Mouse (Mus musculus) midbrain, embryonic 12.5 days (tissue): Measurements from ENCODE around the gene Fam92b. TPM values are rescaled to one million over a fixed set of nuclear protein-coding genes. Genes with fewer than 3 reads are reported as not detected.

Source experiments
- ATAC-seq: fragments of 200-750 bp; cut with Nextera tagmentation; 2 replicates; pipeline ENCODE4 v1.8.0; 2017; ENCODE audit warnings: low read depth, moderate TSS enrichment, moderate library complexity; ENCODE audit not compliant: low FRiP score
- H3K27ac ChIP-seq: fragments of 300-500 bp; sonication (generic); replicated peaks from 2 replicates; pipeline ENCODE4 v1.5.1; 2016; ENCODE audit warnings: mild to moderate bottlenecking
- H3K27me3 ChIP-seq: fragments of 300-500 bp; sonication (generic); 2 replicates; pipeline ENCODE4 v1.6.1; 2016; ENCODE audit warnings: mild to moderate bottlenecking
- H3K36me3 ChIP-seq: fragments of 300-500 bp; sonication (generic); 2 replicates; pipeline ENCODE4 v1.6.1; 2016
- H3K4me1 ChIP-seq: fragments of 300-500 bp; sonication (generic); 2 replicates; pipeline ENCODE4 v1.6.1; 2016
- H3K4me2 ChIP-seq: fragments of 300-500 bp; sonication (generic); replicated peaks from 2 replicates; pipeline ENCODE4 v1.6.1; 2016; ENCODE audit warnings: mild to moderate bottlenecking, moderate library complexity
- H3K4me3 ChIP-seq: fragments of 300-500 bp; sonication (generic); 2 replicates; pipeline ENCODE4 v1.5.1; 2016; ENCODE audit warnings: mild to moderate bottlenecking
- H3K9ac ChIP-seq: fragments of 300-500 bp; sonication (generic); replicated peaks from 2 replicates; pipeline ENCODE4 v1.6.1; 2016; ENCODE audit warnings: mild to moderate bottlenecking, moderate library complexity
- H3K9me3 ChIP-seq: fragments of 300-500 bp; sonication (generic); 2 replicates; pipeline ENCODE4 v1.6.1; 2016; ENCODE audit warnings: mild to moderate bottlenecking
- WGBS: fragments of 180-500 bp; shearing (Covaris S2); methylation state at CpG from one replicate; pipeline ENCODE4 v1.1.7; 2016; 5-methylcytosine and 5-hydroxymethylcytosine counted together
- polyA plus RNA-seq: library from polyadenylated mRNA; unstranded; fragments of >200 nt; fragmentation: Nextera tagmentation; extraction: Ambion mirVana; gene quantifications from 2 replicates; pipeline ENCODE4 v1.2.1, GENCODE M21; 2016

The Fam92b gene
- polyA plus RNA-seq, 1 experiment from 2014 or later: 1.3 TPM

DNA sequence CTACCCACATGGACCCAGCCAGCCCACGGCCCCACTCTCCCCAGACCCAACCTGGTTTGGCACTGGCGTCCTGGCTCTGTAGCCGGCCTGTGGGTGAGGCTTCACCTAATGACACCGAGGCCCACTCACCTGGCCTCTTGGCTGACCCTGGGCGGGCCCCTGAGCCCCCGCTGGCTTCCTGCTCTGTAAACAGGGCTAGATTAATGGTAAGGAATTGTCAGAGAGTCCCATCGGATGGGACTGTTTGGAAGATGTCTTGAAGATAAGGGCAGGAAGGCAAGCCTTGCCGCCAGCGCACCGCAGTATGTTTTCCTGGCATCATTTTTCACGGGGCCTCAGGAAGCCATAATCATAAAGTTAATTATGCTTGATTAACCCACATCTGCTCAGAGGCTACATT is 30.8 kb upstream of the Fam92b start:
- H3K36me3 ChIP-seq: no peaks in the 10 kb centered on the region
- H3K27me3 ChIP-seq: no peaks in the 10 kb centered on the region
- peaks cover 24% of the 10 kb centered on the region for H3K4me1 ChIP-seq
- no peak overlapping the region for H3K4me2 ChIP-seq
- H3K9ac ChIP-seq: no peak overlapping the region
- no peak overlapping the region for H3K27ac ChIP-seq
- ATAC-seq: no peak
- H3K4me3 ChIP-seq: no peak overlapping the region
- no peaks in the 10 kb centered on the region for H3K9me3 ChIP-seq
- 79% methylated on average over 11 of the region's 11 CpGs for WGBS

DNA sequence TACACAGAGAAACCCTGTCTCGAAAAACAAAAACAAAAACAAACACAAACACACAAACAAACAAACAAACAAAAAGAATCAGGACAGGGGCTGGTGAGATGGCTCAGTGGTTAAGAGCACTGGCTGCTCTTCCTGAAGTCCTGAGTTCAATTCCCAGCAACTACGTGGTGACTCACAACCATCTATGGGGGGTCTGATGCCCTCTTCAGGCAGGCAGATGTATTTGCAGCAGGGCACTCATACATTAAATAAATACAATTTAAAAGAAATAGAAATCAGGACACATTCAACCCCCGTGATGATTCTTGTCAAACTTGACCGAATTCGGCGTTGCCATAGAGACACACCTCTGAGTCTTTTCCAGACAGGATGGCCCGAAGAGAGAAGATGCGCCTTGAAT is 30.1 kb upstream of the Fam92b start:
- Histone ChIP-seq H3K36me3 (no peaks in the 10 kb centered on the region), H3K27ac (no peak overlapping the region), H3K4me3 (no peak overlapping the region), H3K27me3 (no peaks in the 10 kb centered on the region), H3K4me1 (peaks cover 20% of the 10 kb centered on the region), H3K9me3 (no peaks in the 10 kb centered on the region), H3K4me2 (no peak overlapping the region), H3K9ac (no peak overlapping the region)
- 89% methylated on average over 8 of the region's 8 CpGs for WGBS
- no peak for ATAC-seq

DNA sequence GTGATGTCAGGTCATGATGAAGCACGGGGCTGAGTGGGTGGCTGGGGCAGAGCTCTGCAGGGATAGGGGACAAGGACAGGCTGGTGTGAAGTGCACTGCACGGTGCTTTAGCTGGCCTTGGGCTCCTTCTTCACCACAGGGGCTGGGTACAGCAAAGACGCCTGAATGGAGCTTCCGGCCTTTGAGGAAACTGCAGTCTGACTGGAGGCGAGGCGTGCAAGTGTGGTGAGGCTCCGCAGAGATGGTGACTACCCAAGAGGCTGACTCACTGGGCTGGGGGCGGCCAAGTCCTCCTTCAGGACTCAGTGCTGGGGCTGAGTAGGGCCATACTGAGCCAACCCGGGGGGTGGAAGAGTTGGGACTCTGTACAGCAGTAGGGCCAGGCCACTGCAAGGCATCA is 28.6 kb upstream of the Fam92b start:
- H3K27ac ChIP-seq: no peak overlapping the region
- H3K27me3 ChIP-seq: no peaks in the 10 kb centered on the region
- H3K4me3 ChIP-seq: no peak overlapping the region
- no peak overlapping the region for H3K9ac ChIP-seq
- peaks cover 10% of the 10 kb centered on the region for H3K4me1 ChIP-seq
- no peak overlapping the region for H3K4me2 ChIP-seq
- ATAC-seq: no peak
- no peaks in the 10 kb centered on the region for H3K36me3 ChIP-seq
- no peaks in the 10 kb centered on the region for H3K9me3 ChIP-seq
- WGBS: 81% methylated on average over 9 of the region's 9 CpGs

DNA sequence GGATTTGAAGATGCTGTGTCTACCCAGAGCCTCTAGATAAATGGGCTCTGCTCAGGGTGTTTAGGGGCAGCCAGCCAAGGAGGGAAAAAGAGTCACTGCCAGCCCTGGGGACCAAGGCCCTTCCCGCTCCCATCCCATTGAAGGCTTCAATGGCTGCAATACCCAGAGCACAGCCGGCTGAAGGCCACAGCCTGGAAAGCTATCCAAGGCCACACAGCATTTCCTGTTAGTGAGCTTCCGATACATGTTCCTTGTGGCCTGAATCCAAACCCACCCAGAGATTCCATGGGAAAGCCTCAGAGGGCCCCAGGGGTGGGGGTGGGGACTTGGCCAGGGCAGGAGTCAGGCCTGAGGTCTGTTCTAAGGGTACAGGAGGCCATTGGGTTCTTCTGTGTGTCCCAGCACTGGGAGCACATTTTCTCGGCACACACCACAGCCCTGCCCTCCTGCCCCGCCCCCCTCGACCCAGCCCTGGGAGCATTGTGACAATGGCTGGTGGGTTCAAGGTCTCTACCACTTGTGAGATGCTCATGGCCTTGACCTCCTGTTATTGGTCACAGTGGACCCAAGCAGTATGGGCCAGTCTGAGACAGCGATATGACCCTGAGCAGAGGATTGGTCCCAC is 27.6 kb upstream of the Fam92b start:
- Histone ChIP-seq H3K9me3 (peaks cover 2% of the 10 kb centered on the region; the same call in 1 of the 2 replicates), H3K4me3 (no peak overlapping the region), H3K4me2 (no peak overlapping the region), H3K9ac (no peak overlapping the region), H3K27me3 (no peaks in the 10 kb centered on the region), H3K4me1 (0 out of 2 replicates have a peak, but pooled peaks cover under 1% of the 10 kb centered on the region), H3K27ac (no peak overlapping the region), H3K36me3 (no peaks in the 10 kb centered on the region)
- no peak for ATAC-seq
- 72% methylated on average over 7 of the region's 7 CpGs for WGBS

DNA sequence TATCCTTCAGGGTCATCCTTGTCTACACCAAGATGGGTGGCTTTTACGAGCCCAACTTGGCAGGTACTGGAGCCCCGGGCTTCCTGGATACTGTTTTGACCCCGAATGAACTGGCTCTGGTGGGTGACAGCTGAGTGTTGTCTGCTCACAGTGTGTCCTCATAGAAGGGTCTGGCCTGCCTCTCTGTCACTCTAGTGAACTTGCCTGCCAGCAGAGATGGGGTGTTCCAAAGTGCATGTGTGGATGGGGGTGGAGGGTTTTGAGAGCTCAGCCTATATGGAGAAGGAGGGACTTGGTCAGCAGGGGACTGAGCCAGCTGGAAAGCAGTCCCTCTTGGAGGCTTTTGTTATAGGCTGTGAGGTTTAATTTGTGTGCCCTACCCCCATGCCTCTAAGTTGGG is 25.3 kb upstream of the Fam92b start:
- Histone ChIP-seq H3K27ac (no peak overlapping the region), H3K9me3 (peaks cover 5% of the 10 kb centered on the region; the same call in 1 of the 2 replicates), H3K9ac (no peak overlapping the region), H3K27me3 (no peaks in the 10 kb centered on the region), H3K4me2 (no peak overlapping the region), H3K36me3 (no peaks in the 10 kb centered on the region), H3K4me1 (no peaks in the 10 kb centered on the region), H3K4me3 (no peak overlapping the region)
- 75% methylated on average over 3 of the region's 3 CpGs for WGBS
- ATAC-seq: no peak

DNA sequence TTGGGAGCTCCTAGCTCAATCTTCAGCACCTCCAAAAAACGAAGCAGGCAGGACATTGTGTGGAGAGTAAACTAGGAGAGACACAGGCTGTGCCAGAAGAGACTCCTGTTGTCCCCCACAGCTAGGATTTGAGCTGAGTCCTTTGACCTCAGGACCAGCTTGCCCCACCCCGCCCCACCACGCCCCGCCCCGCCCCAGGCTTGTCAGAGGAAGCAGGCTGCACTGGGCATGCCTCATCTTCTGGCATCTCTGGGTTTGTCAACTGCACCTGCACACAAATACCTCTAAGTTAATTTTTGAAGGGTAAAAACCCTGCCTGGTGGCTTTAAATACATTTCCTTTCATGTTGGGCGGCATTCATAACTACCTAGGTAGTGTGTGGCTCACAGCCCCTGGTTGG is 24.1 kb upstream of the Fam92b start:
- no peak overlapping the region for H3K4me2 ChIP-seq
- H3K27me3 ChIP-seq: no peaks in the 10 kb centered on the region
- H3K36me3 ChIP-seq: no peaks in the 10 kb centered on the region
- no peak overlapping the region for H3K9ac ChIP-seq
- ATAC-seq: no peak
- no peaks in the 10 kb centered on the region for H3K4me1 ChIP-seq
- no peak overlapping the region for H3K27ac ChIP-seq
- H3K4me3 ChIP-seq: no peak overlapping the region
- peaks cover 5% of the 10 kb centered on the region; the same call in 1 of the 2 replicates for H3K9me3 ChIP-seq
- 85% methylated on average over 6 of the region's 6 CpGs for WGBS

DNA sequence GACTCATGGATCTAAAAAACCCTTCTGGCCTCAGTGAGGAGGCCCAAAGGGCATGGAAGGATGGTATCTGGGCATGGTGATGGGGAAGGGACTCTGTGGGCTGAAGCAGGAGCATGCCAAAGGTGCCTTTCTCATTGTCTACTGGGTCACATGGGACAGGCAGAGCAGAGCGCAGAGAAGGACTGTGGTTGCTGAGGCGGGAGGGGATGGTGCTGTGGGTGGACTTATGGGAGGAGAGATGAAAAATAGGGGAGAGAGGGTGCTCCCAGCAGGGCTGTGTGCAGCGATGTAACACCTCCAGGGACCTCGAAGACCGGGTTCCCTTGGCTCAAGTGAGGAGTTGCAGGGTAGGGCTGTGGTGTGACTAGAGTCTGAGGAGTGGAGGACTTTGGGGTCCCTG is 14.9 kb upstream of the Fam92b start:
- ATAC-seq: no peak
- H3K36me3 ChIP-seq: no peaks in the 10 kb centered on the region
- no peaks in the 10 kb centered on the region for H3K27me3 ChIP-seq
- no peak overlapping the region for H3K4me3 ChIP-seq
- H3K4me1 ChIP-seq: peaks cover 10% of the 10 kb centered on the region
- H3K27ac ChIP-seq: no peak overlapping the region
- 96% methylated on average over 5 of the region's 5 CpGs for WGBS
- H3K4me2 ChIP-seq: no peak overlapping the region
- no peaks in the 10 kb centered on the region for H3K9me3 ChIP-seq
- no peak overlapping the region for H3K9ac ChIP-seq

DNA sequence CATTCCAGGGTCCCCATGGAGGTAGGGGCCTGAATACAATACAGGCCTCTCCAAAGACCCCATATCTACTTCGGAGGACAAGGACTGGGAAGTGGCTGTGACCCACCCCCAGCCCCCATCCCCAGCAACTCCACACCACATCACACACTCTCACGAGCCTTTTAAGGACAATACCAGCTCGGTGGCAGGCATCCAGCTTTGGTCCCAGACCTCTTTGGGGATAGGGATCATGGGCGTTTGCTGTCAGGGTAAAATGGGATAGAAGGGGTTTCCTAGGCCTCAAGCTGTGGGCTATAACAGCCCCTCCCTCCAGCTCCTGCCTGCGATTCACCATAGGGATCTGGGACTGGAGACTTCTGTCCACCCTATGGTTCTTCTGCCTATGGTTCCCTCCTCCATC is 14.4 kb upstream of the Fam92b start:
- H3K9me3 ChIP-seq: no peaks in the 10 kb centered on the region
- 81% methylated on average over 5 of the region's 5 CpGs for WGBS
- 0 out of 2 replicates have a peak overlapping the region, but pooled peaks have one; percentile 78 for H3K27ac ChIP-seq
- H3K9ac ChIP-seq: no peak overlapping the region
- H3K4me3 ChIP-seq: no peak overlapping the region
- H3K4me1 ChIP-seq: peaks cover 13% of the 10 kb centered on the region
- 0 out of 2 replicates have a peak overlapping the region, but pooled peaks have one; percentile 35 for H3K4me2 ChIP-seq
- H3K27me3 ChIP-seq: no peaks in the 10 kb centered on the region
- no peaks in the 10 kb centered on the region for H3K36me3 ChIP-seq
- ATAC-seq: no peak

DNA sequence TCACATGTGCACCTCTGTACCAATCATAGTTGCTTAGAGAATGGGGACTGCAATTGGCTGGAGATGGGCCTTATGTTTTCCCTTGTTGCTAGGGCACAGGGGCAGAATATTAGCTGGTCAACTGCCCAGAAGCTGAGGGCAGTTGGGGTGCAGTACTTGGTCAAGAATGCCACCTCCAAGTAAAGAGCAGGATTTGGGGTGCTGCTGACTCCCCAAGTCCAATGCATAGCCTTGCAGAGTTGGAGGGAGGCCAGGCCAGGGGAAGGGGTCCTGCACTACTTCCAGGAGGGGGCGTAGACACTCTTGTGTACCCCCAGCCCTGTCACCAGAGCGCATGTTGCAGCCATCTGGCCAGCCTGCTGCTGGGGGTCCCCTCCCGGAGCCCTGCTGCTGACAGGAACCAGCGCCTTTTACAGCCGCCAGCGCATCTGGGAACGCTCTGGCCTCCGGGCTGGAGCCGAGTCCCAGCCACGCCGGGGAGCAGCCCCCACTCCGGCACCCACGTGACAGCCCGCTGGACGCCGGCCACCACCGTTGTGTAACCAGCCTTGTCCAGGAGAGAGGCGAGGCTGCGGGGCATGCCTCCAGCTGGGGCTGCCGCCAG is 13.6 kb upstream of the Fam92b start:
- H3K4me3 ChIP-seq: no peak overlapping the region
- 57% methylated on average over 20 of the region's 20 CpGs for WGBS

DNA sequence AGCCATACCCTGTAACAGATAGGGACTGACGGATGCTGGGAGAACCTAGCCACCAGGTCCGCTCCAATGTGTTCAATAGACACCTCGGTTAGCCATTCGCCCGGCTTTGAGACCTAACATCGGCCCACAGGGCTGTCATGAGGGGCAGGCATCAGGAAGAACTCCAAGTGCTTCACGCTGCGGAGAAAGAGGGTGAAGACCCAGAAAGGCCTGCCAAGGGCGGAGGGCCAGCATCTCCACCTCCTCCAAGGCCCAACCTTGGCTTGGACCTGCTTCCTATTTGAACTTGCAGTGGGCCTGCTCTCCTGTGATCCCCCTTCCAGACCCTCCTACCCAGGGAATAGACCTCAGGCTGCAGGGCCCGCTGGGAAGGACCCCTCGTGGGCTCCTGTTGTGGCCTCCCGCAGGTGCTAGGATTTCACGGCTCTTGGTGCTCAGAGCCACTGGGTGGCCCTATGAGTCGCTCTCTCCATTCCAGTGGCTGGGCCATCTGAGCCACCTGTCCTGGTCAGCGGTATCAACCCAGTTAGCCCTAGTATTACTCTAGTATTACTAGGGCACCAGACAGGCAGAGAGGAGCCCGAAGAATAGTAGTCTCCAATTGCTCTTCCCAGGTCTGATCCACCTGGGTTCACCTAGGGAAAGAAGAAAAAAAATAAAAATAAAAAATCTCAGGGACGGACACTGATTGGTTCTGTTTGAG is 13.0 kb upstream of the Fam92b start:
- no peak for ATAC-seq
- H3K4me1 ChIP-seq: peaks cover 27% of the 10 kb centered on the region
- H3K27me3 ChIP-seq: no peaks in the 10 kb centered on the region
- WGBS: 83% methylated on average over 17 of the region's 17 CpGs
- no peaks in the 10 kb centered on the region for H3K36me3 ChIP-seq
- no peak overlapping the region for H3K4me2 ChIP-seq
- no peak overlapping the region for H3K9ac ChIP-seq
- H3K27ac ChIP-seq: peak overlapping the region; percentile 31; the same call in 1 of the 2 replicates
- H3K9me3 ChIP-seq: no peaks in the 10 kb centered on the region
- no peak overlapping the region for H3K4me3 ChIP-seq

More for the DNA sequence above, 13.6 kb upstream of the Fam92b start:
- Histone ChIP-seq H3K4me1 (peaks cover 20% of the 10 kb centered on the region), H3K27ac (peak overlapping the region; percentile 78), H3K27me3 (no peaks in the 10 kb centered on the region), H3K9ac (0 out of 2 replicates have a peak overlapping the region, but pooled peaks have one; percentile 2), H3K36me3 (no peaks in the 10 kb centered on the region), H3K4me2 (peak overlapping the region; percentile 35), H3K9me3 (no peaks in the 10 kb centered on the region)
- ATAC-seq: peak; percentile 75

DNA sequence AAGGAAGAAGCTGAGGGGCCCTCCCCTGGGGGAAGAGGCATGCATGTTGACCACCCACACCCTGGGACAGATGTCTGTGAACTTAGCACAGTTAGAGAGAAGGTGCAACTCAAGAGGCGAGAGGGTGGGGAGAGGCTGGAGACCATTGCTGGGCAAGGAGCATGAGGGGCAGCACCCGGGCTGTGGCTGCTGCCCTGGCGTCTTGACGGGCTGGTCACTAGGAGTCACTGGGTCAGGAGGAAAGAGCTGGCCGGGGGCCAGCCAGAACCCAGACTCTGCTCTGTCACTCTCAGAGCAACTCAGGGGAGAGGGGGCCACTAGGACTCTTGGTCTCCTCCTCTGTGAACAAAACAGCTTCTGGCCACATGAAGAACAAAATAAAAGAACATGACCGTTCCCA is 12.2 kb upstream of the Fam92b start:
- Histone ChIP-seq H3K9ac (no peak overlapping the region), H3K4me2 (no peak overlapping the region), H3K36me3 (no peaks in the 10 kb centered on the region), H3K27me3 (no peaks in the 10 kb centered on the region), H3K4me1 (peaks cover 35% of the 10 kb centered on the region), H3K4me3 (no peak overlapping the region), H3K27ac (no peak overlapping the region), H3K9me3 (no peaks in the 10 kb centered on the region)
- no peak for ATAC-seq
- WGBS: 89% methylated on average over 6 of the region's 6 CpGs

DNA sequence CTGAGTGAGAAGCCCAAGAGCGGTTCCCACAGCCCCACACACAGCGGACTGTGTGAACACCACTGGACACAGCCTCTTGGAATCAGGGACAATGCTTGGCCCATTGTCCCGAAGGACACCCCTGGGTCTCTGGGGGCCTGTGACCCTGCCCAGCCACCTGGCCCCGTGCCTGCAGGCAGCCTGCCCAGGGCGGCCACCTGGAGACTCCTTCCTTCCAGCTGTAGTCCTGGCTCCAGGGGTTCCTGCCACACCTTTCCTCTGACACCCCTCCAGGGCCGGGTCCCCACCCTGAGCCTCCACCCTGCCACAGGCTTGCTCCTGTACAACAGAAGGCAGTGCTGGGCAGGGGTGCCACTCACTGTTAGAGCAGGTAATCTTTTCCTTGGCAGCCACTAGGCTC is 11.2 kb upstream of the Fam92b start:
- WGBS: 83% methylated on average over 6 of the region's 6 CpGs
- ATAC-seq: no peak

More for the DNA sequence above, 11.2 kb upstream of the Fam92b start:
- H3K4me3 ChIP-seq: no peak overlapping the region
- no peak overlapping the region for H3K9ac ChIP-seq
- no peaks in the 10 kb centered on the region for H3K9me3 ChIP-seq
- H3K4me1 ChIP-seq: peaks cover 41% of the 10 kb centered on the region
- H3K27me3 ChIP-seq: no peaks in the 10 kb centered on the region
- H3K36me3 ChIP-seq: no peaks in the 10 kb centered on the region
- no peak overlapping the region for H3K27ac ChIP-seq
- H3K4me2 ChIP-seq: no peak overlapping the region
